Mouse (Mus musculus) left cerebral cortex, postnatal 10 days (tissue): ENCODE results near the gene Zbtb20. TPM values are rescaled to one million over a fixed set of nuclear protein-coding genes. Genes with fewer than 3 reads are reported as not detected.

Experiments
- DNase-seq, 2 experiments: peaks; one replicate each; pipeline ENCODE4 v3.0.0; 2021 to 2022; ENCODE audit warnings: low spot score in 2 of 2, mixed read lengths in 1 of 2; ENCODE audit errors: extremely low spot score in 1 of 2
- intact Hi-C: fragments of 180-260 bp; cut with DNase I; formaldehyde crosslinking; loops from one replicate; pipeline ENCODE4 v1.15.1; 2025
- total RNA-seq, 2 experiments: library from RNA; stranded (reverse); gene quantifications; 2 replicates each; pipeline ENCODE4 v1.2.3; 2021

Gene Zbtb20
- total RNA-seq, 2 experiments from 2014 or later = 41.7 to 50.4 TPM

DNA sequence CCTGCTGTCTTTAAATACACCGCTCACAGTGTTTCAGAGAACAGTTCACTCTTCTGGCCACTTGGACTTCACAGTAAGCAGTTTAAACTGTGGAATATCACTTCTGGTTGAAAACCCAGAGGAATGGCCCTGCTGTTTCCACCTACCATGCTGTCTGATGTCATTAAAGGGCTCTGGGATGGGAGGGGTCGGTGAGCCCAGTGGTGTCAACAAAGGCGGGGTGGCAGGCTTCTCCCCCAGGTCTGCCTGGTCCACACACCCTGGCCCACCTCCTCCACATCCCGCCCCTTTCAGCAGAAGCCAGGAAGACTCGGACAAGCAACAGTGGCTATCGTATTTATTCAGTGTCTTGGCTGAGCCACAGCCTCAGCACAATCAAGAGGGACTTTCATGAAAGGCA, 743.6 kb downstream of the Zbtb20 start:
- intact Hi-C loops = no loop called here
- no peak for DNase-seq

DNA sequence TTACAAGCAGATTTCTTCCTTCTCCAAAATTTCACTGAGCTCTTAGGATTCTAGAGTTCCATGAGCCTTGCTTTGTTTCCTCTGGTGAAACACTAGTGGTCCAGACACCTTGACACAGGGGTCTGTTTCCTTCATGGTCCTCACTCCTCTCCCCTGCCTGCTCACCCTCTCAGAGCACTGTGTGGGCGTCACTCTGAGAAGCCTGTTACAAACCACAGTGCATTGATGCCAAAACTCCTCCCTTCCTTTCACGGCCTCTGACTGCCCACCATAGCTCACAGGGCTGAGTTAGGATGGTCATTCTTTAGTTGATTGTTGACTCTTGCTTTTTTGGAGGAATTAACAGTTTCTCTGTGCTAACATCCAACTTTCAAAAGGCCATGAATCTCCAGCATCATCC, 744.7 kb downstream of the Zbtb20 start:
- intact Hi-C loops = no loop called here
- no peak for DNase-seq

DNA sequence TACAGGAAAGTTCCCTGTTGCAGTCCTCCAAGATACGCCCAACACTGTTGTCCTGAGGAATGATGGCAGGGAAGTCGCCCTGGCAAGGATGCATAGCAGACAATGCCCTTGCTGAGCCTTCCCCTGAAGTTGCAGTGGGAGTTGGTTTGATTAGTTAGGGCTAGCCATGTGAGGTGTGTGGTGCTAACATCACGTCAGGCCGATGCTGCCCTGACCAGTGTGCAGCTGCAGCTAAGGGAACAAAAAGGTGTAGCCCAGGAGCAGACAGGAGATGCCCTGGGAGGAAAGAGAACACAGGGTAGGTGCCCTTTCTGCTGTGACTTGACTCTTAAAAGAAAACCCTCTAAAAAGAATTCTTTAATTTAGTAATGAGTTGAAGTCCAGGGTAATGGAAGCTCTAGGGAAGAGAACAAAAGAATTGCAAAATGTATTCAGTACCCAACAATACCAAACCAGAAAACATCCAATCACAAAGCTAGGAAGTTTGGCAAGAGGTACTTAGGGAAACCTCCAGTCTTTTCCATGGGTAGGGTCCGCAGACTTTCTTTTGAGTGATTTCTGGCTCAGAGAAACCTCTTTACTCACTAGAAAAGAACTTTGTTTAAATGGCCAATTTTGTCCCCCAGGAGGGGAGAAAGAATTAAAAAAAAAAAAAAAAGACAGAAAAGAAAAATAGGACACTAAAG, 747.8 kb downstream of the Zbtb20 start:
- no peak for DNase-seq
- intact Hi-C loops = no loop called here

DNA sequence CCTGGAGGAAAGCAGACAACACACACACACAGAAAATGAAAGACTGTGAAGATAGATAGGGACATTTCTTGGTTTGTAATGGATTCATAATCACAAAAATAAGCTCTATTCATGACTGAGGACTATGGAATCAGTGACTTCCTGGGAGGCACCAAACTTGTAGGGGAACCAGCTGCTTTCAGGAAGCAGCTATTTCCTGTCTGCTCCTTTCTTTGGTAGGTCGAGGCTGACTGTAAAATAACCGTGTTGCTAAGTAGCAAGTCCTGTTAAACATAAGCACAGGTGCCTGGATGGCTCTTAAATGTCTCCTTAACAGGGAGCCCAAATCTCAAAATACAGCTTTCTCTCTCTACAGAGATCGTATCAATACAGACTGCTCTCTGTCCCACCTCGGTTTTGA, 749.2 kb downstream of the Zbtb20 start:
- intact Hi-C loops = no loop called here
- DNase-seq = no peak

DNA sequence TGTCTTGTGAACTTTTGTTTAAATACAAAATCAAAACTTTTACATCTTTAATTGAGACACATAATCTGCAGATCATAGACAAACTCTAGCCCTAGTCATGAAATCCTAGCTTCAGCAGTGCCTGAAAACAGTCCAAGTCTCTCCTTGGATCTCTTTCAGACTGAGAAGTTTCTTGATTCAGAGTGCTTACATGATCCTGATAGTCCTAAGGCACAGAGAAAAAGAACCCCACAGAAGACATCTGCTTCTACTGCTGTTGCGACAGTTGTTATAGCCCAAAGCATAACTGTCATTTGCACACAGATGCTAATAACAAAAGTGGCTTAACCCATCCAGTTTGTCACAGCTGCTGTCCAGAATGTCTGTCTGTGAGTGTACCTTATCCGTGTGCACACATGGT, 749.6 kb downstream of the Zbtb20 start:
- no peak for DNase-seq
- intact Hi-C loops = no loop called here

DNA sequence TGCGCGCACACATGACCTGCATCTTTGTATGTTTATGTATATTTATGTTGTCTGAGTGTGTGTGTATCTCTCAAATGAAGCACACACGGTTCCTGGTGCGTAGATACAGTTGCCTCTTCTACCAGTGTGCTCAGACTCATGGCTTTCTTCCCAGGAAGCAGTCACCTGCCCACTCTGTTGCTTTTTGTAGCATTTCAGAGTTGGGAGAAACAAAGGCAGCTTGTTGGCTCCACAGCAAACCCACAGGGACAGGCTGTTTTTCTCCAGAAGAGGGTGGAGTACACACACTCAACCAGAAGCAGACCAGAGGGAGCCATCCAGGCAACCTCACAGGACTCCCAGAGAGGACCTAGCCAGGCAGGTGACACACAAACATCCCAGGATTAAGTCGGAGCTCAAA, 750.3 kb downstream of the Zbtb20 start:
- intact Hi-C loops = no loop called here
- peak in 1 of 2 experiments; percentile 36 for DNase-seq

DNA sequence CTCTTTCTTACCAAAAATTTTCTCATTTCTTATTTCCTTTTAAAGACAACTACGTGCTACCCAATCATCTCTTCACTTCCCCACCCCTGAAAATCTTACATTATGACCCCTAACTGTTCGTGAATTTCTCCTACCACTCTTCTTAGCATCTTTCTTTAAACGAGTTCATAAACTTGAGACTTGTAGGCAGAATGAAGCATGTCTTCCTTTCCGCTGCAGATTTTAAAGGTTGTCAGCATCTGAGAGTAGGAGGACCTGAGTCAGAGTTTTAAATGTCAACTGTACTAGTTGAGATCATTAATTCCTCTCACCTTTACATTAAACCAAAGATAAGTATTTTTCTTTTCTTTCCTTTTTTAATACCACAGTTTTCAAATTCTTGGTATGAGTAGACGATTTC, 753.0 kb downstream of the Zbtb20 start:
- DNase-seq = no peak
- intact Hi-C loops = no loop called here

DNA sequence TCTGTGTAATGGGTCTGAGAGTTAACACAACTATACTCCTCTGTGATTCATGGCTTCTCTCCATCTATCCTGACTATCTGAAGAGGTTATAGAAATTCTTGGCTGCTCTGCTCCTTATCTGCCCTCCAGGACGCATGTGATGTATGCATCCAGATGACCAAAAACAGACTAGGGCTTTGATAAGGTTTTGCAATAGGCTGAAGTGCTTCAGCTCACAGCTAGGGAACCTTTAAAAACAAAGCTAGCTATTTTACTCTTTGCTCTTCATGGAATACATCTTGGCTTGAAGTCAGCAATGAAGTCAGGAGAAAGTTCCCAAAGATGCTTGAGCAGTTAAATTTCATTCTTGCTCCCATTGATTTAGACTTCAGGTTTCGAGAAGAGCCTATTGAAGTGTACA, 756.1 kb downstream of the Zbtb20 start:
- intact Hi-C loops = no loop called here
- DNase-seq = no peak

DNA sequence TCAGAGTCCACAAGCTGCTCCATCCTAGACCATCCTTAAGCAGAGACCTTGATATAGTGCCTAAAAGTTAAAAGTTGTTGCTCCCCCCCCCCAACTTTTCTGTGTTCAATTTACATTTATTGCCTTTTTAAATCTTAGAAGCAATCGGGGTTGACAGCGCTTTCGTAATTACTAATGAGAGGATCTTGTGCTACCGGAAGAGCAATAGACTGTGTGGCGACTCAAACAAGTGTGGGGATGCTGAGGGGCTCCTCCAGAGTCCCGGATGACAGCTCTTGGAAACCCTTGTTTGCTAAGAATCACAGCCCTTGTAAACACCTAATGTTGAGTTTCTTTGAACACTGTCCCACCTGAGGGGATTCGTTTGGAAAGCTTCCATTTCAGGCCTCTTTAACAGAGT, 758.4 kb downstream of the Zbtb20 start:
- DNase-seq = no peak
- intact Hi-C loops = no loop called here

DNA sequence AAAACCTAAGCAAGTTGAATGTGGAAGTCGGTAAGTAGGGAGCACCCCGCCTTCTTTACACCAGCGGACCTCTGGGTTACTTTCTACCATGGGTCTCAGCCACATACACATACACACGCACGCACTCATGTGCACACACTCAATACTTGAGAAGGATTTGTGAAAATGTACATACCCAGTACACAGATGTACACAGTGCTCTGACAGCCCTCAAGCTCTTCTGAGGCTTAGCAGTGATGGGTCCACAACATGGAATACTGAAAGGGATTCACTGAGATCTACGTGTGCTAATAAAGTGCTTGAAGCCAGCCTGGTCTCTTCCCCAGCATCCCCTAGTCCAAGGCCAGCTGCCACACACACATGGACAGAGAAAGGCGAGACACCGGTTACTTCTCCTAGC, 761.6 kb downstream of the Zbtb20 start:
- DNase-seq = no peak
- intact Hi-C loops = no loop called here

DNA sequence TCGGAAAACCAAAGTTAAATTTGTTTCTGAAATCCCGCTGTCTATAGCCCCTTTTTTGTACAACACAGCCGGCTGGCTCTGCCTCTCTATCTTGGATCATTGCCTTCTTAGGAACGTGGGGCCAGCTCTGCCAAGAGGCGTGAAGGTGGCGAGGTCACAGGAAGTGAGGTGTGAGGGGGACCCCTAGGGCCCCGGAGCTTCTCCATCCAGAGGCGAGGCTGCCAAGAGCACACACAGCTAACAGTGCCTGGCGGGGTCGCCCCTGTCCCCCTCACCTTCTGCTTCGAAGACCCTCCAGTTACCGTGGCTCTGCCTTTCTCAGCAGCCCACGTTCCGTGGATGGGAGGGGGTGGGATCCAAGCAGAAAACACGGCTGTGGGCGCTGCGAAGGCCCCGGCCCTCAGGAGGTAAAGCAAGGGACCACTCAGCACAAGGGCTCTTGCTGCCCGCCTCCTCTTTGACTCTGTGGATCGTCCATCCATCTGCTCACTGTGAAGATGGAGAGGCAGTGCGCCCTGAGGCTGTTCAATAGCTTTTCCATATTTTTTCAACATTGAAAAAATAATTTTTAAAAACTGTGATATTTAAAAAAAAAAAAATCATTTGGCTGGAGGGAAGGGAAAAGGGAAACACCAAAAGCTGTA, 762.8 kb downstream of the Zbtb20 start:
- DNase-seq = peak in 1 of 2 experiments; percentile 28
- intact Hi-C loops = no loop called here

DNA sequence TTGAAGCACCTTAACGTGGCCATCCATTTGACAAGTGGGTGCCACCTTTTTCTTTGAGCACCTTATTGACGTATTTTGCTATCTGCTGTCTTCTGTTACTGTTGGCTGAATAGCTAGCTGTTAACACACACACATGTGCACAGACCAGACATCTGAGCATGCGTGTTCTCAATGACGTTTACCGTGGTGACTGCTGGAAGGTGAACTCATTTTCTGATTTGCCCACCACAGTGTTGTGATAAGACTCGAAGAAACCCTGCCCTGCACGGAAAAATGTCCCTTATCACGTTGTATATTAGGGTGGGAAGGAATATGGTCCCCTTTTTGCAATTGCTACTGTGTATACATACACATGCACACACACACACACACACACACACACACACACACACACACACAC, 765.5 kb downstream of the Zbtb20 start:
- intact Hi-C loops = no loop called here
- no peak for DNase-seq

DNA sequence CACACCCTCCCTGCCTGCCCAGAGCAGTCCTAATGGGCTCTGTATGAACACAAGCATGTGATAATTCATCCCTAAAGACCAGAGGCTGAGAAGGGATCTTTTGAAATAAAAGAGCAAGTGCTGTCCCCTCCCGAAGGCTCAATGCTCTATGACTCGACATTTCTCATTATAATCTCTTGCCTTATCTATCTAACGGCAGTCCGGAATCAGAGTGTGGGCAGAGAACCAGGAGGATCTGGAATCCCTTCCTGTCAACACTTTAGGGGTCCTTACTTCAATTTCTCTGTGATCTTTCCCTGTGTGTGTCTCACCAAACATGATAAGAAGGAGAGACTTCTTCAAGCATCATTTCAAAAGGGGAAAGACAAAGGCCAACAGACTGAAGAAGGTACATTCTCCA, 770.2 kb downstream of the Zbtb20 start:
- intact Hi-C loops = no loop called here
- no peak for DNase-seq

DNA sequence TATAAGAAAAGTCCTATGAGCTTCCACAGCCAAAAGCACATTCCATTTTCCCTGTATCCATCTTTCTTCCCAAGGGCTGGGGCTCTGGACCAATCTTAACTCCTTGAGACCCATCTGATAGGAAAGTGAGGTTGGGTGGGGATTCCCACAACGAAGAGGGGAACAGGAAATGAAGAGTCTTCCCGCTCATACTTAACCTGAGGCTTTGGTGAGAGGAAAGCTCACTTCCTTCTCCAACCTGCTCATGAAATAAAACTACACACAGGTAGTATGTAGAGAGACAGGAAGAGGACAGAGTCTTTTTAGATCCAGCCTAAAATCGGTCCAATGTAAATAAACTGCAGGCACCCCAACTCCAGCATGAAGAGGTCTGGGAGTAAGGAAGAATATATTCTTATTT, 771.3 kb downstream of the Zbtb20 start:
- DNase-seq = no peak
- intact Hi-C loops = no loop called here

DNA sequence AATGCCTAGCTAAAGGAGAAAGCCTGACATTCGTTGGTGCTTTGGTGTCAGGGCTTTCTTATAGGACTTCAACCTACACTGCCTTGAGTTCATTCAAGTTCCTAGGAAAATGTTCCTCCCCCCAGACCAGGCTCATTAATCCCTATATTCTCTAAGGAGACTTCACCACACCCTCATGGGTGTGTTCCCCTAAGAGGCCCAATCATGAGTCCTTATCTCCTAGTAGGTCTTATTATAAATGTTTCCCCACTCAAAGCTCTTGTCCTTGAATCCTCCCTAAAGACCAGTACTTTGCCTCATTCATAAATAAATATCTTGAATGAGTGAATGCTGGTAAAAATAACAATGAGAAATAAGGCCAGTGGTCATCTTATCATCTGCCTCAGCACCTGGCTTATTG, 772.0 kb downstream of the Zbtb20 start:
- intact Hi-C loops = no loop called here
- DNase-seq = no peak

DNA sequence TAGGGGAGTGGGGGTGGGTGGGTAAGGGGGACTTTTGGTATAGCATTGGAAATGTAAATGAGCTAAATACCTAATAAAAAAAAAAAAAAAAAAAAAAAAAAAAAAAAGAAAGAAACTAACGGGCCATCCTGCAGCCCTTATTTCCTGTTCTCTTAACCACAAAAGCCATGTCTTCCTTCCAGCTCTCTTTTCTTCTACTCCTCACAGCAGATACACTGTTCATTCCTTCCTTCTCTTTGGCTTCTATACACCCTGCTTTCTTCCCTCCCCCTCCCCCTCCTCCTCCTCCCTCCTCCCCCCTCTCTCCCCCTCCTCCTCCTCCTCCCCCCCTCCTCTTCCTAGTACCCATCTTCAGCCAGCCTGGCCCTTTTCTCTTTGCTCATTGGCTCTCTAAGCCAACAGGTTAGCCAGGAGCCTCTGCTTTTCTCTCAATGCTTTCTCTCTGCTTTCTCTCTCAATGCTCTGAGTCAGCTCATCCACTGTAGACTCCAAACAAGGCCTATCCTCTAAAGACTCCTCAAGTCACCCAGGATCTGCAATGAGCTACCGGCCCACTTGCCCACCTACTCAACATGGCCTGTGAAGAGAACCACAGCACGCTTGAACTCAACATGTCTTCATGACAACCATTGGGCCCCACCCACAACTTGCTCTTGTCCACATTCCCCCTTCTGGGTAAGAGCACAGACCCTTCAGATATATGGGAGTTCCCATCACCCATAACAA, 774.8 kb downstream of the Zbtb20 start:
- DNase-seq = no peak
- intact Hi-C loops = no loop called here

DNA sequence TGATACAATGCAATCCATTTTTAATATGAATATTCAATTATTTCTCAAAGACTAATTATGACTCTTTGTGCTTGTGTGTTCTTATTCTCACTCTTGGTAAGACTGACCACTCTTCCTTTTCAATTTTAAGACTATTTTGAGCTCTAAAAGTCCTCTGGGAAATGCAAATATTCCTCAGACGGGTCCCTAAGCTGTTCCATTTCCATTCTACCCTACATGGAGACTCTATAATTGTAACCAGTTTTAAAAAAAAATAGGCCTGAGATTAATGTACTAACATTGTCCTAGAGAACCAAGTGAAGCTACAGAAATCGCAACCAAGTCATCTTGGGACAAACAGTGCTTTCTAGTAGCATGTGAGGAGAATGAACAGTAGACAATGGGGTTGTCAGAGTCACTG, 777.6 kb downstream of the Zbtb20 start:
- no peak for DNase-seq
- intact Hi-C loops = no loop called here

DNA sequence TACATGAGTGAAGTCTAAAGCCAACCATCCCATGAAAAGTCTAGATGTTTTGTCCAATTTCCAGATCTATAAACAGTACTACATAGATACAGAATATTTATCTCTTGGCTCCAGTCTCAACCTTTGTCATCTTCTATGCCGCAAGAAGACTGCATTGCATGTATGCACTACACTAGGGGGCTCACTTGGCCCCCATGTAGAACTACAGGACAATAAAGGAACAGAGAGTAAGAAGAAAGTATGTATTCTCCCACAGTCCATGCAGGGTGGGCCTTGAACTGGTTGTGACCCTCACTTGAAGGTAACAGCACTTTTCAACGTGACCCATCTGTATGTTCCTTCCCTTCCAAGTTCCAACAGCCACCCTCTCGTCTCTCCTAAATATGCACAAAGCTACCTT, 778.6 kb downstream of the Zbtb20 start:
- intact Hi-C loops = no loop called here
- DNase-seq = no peak

DNA sequence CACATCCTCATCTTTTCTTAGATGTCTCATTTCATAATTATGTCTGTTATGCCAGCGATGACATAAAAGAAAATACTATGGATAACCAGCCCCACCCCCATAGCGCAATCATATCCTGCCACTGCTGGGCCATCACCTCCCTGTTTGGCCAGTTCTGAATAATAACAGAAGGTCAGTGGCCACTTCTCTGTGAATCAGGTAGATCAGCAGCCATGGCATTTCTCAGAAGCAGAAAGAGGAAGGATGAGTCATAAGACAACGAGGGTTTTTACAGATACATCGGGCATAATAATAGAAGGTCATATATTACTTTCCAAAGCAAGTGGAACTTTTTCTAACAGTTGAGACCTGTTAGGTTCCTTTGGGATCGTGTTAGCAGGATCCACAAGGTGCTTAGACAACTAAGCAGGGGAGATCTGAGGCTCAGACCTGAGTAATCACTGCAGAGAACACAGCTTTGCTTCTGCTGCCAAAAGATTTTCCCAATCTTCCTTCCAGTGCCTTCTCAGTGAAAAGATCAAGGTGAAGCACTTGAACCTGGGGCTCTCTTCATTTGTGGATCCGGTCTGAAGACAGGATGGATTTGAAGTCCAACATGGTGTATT, 779.6 kb downstream of the Zbtb20 start:
- DNase-seq = no peak
- intact Hi-C loops = no loop called here

DNA sequence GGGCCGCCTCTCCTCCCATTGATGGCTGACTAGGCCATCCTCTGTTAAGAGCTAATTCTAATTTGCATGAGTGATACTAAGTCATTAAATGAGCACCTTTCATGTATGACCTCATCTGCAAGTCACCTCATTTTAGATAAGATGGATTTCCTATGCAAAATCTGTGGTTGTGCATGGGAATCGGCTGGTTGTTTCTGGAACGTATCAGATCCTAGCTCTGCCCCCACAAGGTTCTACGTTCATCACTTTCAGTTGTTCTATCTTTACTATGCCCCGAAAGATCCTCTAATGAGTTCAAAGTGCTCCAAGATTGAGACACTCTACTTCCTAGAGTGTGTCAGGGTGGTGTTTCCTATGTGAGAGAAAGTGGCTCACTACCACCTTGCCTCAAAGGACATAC, 785.9 kb downstream of the Zbtb20 start:
- intact Hi-C loops = no loop called here

More for the DNA sequence above, 785.9 kb downstream of the Zbtb20 start:
- no peak for DNase-seq
